Mouse (Mus musculus) heart, postnatal 36 days (tissue): ENCODE results near the gene Btg4. TPM values are rescaled to one million over a fixed set of nuclear protein-coding genes. Genes with fewer than 3 reads are reported as not detected.

Source experiments
- DNase-seq, 2 experiments: peaks; one replicate each; pipeline ENCODE4 v3.0.0; 2021 to 2022
- intact Hi-C: fragments of 180-260 bp; cut with DNase I; formaldehyde crosslinking; loops from one replicate; pipeline ENCODE4 v1.15.1; 2025
- total RNA-seq, 2 experiments: library from RNA; stranded (reverse); gene quantifications; 2 replicates each; pipeline ENCODE4 v1.2.3; 2021

The Btg4 gene
- total RNA-seq = not detected

GRCm38 (mm10) chr9:51060601-51061000, at the start of gene Btg4:
Btg4 (plus strand) TSS chr9:51060901.
- intact Hi-C loops = no loop called here
- no peak for DNase-seq

- intact Hi-C loops = loop anchor here (5.0 kb wide), 1 partner anchor 139 kb away; no protein-coding TSS in a partner anchor
- DNase-seq = no peak
Measured at GRCm38 (mm10) chr9:51013644-51014043, 47.1 kb upstream of the Btg4 start.

- no peak for DNase-seq
- intact Hi-C loops = no loop called here
Measured at GRCm38 (mm10) chr9:51015732-51016131, 45.0 kb upstream of the Btg4 start.

GRCm38 (mm10) chr9:51019670-51020069, 41.0 kb upstream of the Btg4 start:
- intact Hi-C loops = no loop called here
- DNase-seq = no peak

GRCm38 (mm10) chr9:51020351-51020750, 40.4 kb upstream of the Btg4 start:
- DNase-seq = no peak
- intact Hi-C loops = no loop called here

GRCm38 (mm10) chr9:51021123-51021795, 39.4 kb upstream of the Btg4 start:
- no peak for DNase-seq
- intact Hi-C loops = no loop called here

GRCm38 (mm10) chr9:51026952-51027351, 33.7 kb upstream of the Btg4 start:
- no peak for DNase-seq
- intact Hi-C loops = no loop called here

- no peak for DNase-seq
- intact Hi-C loops = no loop called here
Measured at GRCm38 (mm10) chr9:51030147-51030546, 30.6 kb upstream of the Btg4 start.

GRCm38 (mm10) chr9:51031603-51032002, 29.1 kb upstream of the Btg4 start:
- intact Hi-C loops = no loop called here

GRCm38 (mm10) chr9:51032291-51032690, 28.4 kb upstream of the Btg4 start:
- no peak for DNase-seq
- intact Hi-C loops = no loop called here

More at GRCm38 (mm10) chr9:51031603-51032002, 29.1 kb upstream of the Btg4 start:
- DNase-seq = no peak

- intact Hi-C loops = no loop called here
- no peak for DNase-seq
Measured at GRCm38 (mm10) chr9:51032785-51033529, 27.7 kb upstream of the Btg4 start.

GRCm38 (mm10) chr9:51041491-51041980, 19.2 kb upstream of the Btg4 start:
- intact Hi-C loops = no loop called here
- DNase-seq = no peak

GRCm38 (mm10) chr9:51042136-51042535, 18.6 kb upstream of the Btg4 start:
- no peak for DNase-seq
- intact Hi-C loops = no loop called here

GRCm38 (mm10) chr9:51052180-51052579, 8.5 kb upstream of the Btg4 start:
- intact Hi-C loops = loop anchor here (1.0 to 2.0 kb wide), 2 partner anchors 203 to 251 kb away; no protein-coding TSS in a partner anchor
- DNase-seq = no peak

- peak; percentile 11 to 39 for DNase-seq
- intact Hi-C loops = no loop called here
Measured at GRCm38 (mm10) chr9:51056360-51057324, 4.1 kb upstream of the Btg4 start.

GRCm38 (mm10) chr9:51058951-51059521, 1.7 kb upstream of the Btg4 start:
- DNase-seq = no peak

GRCm38 (mm10) chr9:51068202-51068601, 7.5 kb downstream of the Btg4 start:
- intact Hi-C loops = no loop called here
- DNase-seq = no peak

More at GRCm38 (mm10) chr9:51058951-51059521, 1.7 kb upstream of the Btg4 start:
- intact Hi-C loops = no loop called here

GRCm38 (mm10) chr9:51070801-51071200, 10.1 kb downstream of the Btg4 start:
- intact Hi-C loops = no loop called here
- no peak for DNase-seq

GRCm38 (mm10) chr9:51075780-51076179, 15.1 kb downstream of the Btg4 start:
- intact Hi-C loops = loop anchor here (2.0 to 5.0 kb wide), 3 partner anchors 27 to 458 kb away; partner anchors contain the start of genes 4833427G06Rik, Nkapd1 and Pih1d2

More at GRCm38 (mm10) chr9:51075780-51076179, 15.1 kb downstream of the Btg4 start:
- DNase-seq = peak; percentile 25 to 30
